Mouse (Mus musculus) ovary, postnatal 36 days (tissue): ENCODE measurements around the gene Clasp2.
"Not testable (repeated sequence)": the region's sequence is repeated elsewhere in the genome, so short reads cannot be mapped to it uniquely, and the experiment has no call there.

Source experiments
- DNase-seq: peaks from one replicate; pipeline ENCODE4 v3.0.0; 2022; ENCODE audit warnings: low spot score, mixed read lengths

Gene Clasp2

DNA sequence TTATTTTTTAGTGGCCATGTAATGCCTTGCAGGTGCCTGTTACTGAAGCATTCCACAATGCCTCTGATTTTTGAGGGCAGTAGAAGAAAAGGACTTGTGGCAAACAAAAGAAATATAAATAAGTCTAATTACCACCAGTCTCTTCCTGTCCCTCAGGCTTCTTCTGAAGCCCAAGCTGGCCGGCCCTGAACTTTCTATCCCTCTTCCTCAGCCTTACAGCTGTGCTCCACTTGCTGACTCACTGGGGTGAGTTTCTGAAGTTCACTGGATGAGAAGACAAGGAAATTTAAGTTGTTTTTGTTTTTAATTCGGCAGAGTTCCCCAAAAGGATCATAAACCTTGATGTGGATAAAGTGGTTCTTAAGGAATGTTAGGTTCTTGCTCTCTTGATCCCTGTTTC, 74.6 kb downstream of the Clasp2 start:
- DNase-seq = no peak

DNA sequence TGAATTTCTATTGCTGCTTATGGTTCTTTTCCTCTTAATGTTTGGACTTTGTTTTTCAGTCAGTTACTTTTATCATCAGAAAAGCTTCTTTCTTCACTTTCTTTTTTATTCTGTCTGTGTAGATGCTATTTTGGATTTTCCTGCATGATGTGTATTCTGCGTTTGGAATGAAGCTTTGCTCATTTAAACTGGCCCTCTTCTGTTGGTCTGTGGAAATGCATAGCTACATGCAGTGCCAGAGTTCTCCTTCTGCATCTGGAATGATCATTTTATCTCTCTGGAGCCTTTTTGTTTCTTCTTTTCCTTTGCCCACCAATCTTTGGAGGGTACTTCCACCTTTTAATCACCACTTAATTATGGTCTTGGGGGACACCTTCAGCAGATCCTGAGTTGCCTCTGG, 80.9 kb downstream of the Clasp2 start:
- DNase-seq = no peak

DNA sequence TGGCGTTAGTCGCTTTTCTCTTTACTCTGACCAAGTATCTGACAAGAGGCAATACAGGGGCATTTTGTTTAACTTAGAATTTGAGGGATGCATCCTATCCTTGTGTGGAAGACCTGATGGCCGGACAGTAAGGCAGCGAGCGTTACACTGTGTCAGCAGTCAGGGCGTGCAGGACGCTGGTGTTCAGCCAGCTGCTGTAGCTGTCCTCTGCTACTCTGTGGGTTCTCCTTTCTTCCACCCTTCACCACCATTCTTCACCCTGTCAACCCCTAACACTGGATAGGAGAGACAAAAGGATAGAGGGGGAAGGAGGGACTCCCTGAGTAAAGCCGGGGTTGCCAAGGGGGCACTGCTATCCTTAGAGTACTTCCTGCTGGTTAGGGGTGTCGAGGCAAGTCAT, 87.4 kb downstream of the Clasp2 start:
- DNase-seq = no peak

DNA sequence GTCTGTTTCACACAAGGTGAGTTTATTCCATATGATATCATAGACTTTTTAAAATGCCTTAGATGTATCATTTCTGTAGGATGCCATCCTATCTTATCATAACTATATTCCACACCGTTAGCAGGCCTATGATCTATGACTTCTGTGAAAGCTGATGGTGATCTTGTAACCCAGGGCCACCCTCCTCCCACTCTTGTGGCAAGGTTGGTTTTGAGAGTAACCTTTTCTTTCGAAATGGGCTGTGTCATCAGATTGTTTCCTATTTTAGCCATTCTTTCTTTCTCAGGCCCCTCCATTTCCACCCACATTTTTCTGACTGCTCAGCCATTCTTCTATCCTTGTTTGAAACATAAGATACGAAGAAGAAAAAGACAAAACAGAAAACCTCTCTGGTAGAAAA, 88.9 kb downstream of the Clasp2 start:
- no peak for DNase-seq

- no peak for DNase-seq
These were observed 92.2 kb downstream of the Clasp2 start for GRCm38 (mm10) chr9:113833481-113833880.

- DNase-seq = no peak
These were observed 95.7 kb downstream of the Clasp2 start for GRCm38 (mm10) chr9:113837001-113837400.

DNA sequence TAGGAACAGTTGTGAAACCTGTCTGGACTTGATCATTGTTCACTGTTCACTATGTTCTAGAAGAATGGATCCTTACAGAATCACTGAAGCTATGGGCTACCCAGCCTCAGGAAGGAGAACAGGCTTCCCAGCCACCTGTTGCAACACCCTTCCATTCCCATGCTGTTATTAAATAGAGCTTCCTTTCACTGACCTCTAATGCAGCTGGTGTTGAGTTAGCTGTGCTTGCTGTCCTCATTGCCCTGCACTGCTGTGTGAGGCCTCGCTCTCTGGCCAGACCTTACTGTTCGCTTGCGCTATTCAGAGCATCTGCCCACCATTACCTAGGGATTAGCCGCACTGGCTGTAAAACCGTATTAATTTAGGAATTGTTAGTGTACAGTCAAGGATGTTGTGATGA, 96.2 kb downstream of the Clasp2 start:
- DNase-seq = no peak

DNA sequence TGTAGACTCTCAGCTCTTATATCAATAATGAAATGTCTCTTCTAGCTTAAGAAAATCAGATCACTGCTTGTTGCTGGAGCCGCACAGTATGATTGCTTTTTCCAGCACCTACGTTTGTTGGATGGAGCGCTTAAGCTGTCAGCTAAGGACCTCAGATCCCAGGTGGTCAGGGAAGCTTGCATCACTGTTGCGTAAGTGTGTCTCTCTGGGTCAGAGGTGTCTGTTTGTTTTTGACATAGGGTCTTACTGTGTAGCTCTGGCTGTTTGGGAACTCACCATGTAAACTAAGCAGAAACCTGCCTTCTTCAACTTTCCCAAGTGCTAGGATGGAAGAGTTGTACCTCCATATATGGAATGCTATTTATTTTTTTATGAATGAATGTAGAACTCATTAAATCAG, 102.8 kb downstream of the Clasp2 start:
- DNase-seq = no peak

DNA sequence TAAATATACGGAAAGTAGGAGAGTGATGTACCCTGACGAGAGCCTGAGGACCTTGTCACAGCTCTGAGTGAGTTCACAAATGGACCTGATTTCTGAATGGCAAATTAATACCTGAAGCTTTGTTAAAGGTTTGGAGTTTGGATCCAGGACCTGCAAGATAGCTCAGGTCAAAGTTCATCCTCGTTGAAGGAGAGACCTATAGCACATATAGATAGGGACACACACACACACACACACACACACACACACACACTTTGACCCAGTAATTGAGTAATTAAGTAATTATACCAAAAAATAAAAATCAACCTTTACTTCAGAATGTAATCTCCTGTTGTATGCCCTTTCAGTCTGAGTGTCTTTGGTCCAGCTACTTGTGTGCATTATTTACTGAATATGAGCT, 114.2 kb downstream of the Clasp2 start:
- DNase-seq = no peak

DNA sequence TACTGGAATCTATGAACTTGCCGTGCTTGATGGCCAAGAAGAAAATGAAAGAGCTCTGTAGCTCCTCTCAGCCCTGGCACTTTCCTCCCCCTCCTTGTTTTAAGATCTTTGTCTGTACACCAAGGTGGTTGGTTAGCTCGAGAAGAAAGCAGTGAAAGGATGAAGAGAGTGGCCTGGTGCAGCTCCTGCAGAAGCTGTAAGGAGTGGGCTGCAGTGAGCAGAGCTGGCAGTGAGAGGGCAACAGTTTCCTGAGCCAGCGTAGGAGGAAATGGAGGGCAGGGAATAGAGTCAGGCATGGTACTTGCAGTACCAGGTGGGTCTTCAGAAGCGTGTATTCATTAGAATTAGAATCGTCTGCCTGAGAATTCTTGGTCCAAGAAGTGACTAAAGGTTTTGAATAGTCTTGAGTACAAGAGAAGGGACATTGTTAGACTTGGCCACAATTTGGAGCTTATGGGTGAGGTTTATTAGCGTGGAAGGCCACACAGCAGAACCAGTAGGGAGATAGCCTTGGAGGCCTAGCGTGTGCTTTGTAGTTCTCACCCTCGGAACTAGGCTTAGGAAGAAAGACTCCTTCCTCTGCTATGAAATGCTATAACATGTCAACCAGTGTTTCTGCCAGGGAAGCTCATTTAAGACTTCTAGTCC, 116.1 kb downstream of the Clasp2 start:
- no peak for DNase-seq

DNA sequence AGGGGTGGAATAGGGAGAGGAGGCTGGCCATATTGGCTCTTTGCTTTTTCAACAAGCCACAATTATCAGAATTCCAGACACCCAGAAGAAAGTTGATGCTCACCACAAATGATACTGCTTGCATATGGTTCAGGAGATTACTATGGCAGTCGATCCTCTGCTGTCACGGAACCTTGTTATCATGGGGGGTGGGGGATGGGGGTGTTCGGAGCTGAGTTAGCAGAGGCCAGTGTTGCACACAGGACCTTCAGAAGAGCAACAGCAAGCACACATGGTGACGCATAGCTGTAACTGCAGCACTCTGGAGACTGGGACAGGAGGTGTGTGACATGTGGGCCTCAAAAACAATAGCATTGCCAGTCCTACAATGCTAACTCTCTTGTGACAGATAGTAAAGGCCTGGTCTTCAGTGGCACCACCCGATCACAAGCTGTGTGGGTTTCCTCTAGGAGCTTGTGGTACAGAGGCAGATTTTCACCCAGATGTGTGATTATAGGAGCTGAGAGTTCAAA, 116.7 kb downstream of the Clasp2 start:
- no peak for DNase-seq

- peak; percentile 31 for DNase-seq
These were observed 118.1 kb downstream of the Clasp2 start for GRCm38 (mm10) chr9:113859420-113859819.

- DNase-seq = no peak
These were observed 122.2 kb downstream of the Clasp2 start for GRCm38 (mm10) chr9:113863370-113863999.

DNA sequence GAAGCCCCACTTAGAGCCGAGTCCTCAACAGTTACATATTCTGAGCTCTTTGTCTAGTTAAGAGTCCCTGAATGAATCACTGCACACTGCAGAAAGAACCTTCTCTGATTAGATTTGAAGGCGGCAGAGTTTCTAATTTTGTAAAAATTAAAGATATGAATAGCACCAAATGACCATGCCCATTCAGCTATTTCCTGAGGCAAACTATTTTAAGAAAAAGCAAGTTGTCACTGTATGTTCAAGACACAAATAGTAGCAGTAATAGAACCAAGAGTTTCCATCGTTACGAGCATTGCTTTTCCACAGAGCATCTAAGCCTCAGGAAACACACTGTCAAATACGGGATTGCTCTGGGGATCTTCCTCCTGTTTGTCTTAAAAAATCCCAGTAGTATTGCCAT, 126.7 kb downstream of the Clasp2 start:
- DNase-seq = no peak

DNA sequence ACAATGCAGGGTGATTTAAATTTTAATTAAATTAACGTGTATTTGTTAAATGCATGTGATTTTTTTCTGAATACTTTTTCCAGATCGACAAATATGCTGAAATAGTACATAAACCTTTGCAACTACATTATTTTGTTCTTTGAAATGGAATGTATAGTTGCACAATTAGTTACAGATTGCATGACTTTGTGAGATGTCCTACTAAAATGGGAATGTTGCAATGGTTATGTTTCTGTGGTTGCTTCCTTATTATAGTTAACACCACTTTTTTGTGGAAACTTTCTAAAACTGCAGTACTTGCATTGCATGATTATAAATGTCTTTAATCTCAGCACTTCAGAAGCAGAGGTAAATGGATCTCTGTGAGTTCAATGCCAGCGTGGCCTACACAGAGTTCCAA, 153.6 kb downstream of the Clasp2 start:
- no peak for DNase-seq

DNA sequence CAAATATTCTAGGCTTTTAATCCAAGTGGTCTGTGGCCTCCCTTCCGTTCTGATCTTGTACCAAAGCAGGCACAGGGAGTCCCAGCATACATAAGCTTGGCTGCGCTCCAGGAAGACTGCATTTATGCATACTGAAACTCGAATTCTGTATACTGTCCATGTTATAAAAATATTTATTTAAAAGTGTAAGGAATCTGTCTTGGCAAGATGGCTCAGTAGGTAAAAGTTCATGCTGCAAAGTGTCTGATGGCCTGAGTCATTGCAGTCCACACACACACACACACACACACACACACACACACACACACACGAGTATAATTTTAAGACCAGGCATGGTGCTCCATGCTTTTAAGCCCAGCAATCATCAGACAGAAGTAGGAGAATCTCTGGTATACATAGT, 161.9 kb downstream of the Clasp2 start:
- no peak for DNase-seq

- not testable (repeated sequence) for DNase-seq
These were observed 163.0 kb downstream of the Clasp2 start for GRCm38 (mm10) chr9:113904315-113904714.

DNA sequence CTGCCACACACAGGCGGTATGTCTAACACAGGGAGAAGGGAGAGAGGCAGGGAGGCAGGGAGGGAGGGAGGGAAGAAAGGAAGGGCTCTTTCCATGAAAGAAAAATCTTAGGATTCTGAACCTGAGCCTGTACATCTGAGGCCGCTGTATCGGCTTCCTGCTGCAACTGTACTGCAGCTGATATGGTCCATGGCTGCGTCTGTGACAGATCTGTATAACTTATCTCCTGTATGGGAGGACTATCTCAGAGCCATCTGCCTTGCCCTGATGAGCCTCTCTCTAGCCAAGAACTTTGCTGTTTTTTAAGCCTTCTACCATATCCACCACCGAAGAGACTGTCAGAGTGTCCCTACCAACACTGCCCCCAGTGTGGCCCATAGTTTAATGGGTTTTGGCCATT, 174.5 kb downstream of the Clasp2 start:
- DNase-seq = no peak

- DNase-seq = no peak
These were observed 181.4 kb downstream of the Clasp2 start for GRCm38 (mm10) chr9:113922677-113923076.

GRCm38 (mm10) chr9:113924883-113925282, 183.6 kb downstream of the Clasp2 start:
- DNase-seq = no peak

DNA sequence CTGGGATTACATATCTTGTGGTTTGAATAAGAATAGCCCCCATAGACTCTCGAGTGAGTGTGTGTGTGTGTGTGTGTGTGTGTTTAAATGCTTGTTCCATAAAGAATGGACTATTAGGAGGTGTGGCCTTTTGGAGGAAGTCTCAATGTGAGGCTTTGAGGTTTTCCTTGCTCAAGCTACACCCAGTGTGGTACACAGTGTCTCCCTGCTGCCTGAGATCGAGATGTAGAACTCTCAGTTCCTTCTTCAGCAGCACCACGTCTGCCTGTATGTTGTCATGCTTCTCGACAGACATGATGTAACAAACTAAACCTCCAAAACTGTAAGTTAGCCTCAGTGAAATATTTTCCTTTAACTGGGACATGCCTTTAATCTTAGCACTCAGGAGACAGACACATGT, 187.3 kb downstream of the Clasp2 start:
- no peak for DNase-seq

DNA sequence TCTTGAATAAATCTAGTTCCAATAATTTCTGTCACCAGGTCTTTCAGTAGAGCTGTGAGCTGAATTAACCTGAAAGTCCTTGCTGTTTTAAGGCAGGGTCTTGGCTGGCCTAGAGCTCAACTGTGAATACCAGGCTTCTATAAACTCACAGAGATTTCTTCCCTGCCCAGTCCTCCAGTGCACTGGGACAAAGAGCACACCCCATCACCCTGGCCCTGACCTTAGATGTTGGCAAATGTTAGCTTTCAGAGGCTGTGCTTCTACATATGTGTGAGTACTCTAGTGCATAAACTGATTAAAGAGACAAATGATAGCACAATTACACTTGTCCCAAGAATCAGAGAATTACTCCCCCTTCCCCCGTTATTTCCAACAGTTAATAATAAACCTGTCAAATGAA, 188.4 kb downstream of the Clasp2 start:
- DNase-seq = no peak

GRCm38 (mm10) chr9:113930534-113931374, 189.5 kb downstream of the Clasp2 start, which contains the start of gene Ubp1:
Gene Ubp1 (plus strand): TSS chr9:113930934.
- peak; percentile 94 for DNase-seq
